Mouse (Mus musculus): ENCODE results near the gene Znhit3.

- TF ChIP-seq GATA1 (IDR thresholded peaks at IDR 0.05; ENCODE audit: low read length) (no peak), TAL1 (IDR thresholded peaks at IDR 0.05; ENCODE audit: low read length) (no peak)
Observed at GRCm38 (mm10) chr11:84865268-84865667, 50.9 kb downstream of the Znhit3 start.

Data from erythroblast, embryonic 14.5 days (primary cell).